Mouse (Mus musculus): ENCODE measurements around the gene Adh1.

Gene Adh1

DNA sequence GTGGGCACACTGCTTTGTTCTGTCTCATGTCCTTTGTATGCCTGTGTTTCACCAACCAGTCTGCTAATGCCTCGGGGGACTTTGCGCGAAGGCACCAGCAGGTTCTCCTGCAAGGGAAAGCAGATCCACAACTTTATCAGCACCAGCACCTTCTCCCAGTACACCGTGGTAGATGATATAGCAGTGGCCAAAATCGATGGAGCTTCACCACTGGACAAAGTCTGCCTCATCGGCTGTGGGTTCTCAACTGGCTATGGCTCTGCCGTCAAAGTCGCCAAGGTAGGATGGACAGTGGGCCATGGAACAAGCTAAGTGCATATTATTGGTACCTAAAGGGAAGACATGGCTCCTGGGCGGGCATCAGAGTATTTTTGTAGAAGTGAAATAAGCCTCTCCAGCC is 21.8 kb downstream of the Adh1 start:
- in situ Hi-C loops (cut with MboI, MseI) = no loop called here

DNA sequence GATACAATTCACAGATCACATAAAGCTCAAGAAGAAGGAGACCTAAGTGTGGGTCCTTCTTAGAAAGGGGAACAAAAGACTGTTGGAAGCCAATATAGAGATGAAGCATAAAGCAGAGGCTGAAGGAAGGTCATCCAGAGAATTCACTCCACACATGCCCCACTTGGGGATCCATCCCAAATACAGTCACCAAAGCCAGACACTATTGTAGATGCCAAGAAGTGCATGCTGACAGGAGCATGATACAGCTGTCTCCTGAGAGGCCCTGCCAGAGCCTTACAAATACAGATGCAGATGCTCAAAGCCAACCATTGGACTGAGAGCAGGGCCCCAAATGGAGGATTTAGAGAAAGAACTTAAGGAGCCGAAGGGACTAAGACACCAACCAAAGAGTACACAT is 23.0 kb downstream of the Adh1 start:
- in situ Hi-C loops (cut with MboI, MseI) = no loop called here

DNA sequence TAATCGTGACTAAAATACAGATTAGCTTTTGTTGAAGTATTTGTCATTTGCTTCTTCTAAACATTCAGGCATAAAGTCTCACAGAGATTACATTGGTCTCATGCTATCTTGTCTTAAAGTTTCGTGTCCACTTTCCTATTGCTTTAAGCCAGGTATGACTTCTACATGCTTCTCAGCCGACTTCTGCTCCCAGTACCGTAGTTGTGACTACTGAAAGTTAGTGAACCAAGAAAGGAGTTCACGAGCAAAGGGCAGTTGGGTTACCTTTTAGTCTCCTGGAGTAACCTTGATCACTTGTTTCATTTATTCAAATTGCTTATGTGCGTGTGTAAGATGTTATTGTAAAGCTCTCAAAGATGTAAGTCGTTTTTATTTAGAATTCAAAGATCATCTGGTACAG is 25.2 kb downstream of the Adh1 start:
- in situ Hi-C loops (cut with MboI, MseI) = no loop called here

DNA sequence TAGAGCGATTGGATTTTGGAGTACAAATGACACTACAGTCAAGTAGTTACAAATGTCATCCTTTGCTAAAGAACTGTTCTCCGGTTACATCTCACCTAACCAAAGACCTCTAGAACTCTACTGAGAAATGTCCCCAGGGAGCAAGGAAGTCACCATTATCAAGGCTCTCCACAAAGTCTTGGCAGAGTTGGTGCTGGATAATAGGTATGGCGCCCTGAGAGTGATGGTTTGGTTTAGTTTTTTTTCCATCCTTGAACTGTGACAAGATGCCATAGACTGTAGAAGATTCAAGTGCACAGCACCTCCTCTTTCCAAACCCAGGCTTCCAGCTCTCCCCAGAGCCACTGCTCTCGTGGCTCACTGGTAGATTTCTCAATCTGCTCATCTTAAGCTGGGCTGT is 26.9 kb downstream of the Adh1 start:
- in situ Hi-C loops (cut with MboI, MseI) = no loop called here

DNA sequence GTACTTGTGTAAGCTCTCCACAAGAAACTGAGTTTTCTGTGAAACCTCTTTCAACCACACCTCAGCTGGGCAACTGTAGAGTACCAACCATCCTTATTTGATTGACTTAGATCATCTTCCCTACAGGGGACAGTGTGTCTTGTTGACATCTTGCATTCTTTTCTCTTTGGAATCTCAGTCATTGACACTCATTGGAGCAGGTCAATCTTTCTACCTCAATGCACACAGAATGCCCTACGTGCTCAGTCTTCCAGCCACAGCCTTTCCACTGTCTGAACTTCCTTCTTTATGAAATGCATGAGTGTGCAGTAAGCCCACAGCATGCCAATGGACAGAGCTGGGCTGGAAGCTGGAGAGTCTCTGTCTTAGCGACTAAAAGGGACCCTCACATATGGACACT is 29.9 kb downstream of the Adh1 start:
- in situ Hi-C loops (cut with MboI, MseI) = no loop called here

DNA sequence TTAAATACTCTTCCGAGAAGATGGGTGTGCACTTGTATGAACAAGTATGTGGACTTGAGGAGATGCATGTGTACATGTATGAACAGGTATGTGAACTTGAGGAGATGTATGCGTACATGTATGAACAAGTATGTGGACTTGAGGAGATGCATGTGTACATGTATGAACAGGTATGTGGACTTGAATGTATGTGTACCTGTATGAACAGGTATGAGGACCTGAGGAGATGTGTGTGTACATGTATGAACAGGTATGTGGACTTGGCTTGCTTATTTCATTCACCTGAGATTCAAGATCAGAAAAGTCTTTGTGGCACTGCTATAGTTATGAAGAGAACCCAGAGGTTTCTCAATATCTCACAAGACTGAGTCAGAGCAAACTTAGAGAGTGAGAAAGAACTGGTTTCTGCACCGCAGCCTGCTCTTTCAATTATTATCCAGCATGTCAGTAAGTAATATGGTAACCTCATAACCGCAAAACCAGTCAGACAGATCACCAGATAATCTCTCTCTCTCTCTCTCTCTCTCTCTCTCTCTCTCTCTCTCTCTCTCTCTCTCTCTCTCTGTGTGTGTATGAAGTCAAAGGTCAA is 30.8 kb downstream of the Adh1 start:
- in situ Hi-C loops (cut with MboI, MseI) = no loop called here

DNA sequence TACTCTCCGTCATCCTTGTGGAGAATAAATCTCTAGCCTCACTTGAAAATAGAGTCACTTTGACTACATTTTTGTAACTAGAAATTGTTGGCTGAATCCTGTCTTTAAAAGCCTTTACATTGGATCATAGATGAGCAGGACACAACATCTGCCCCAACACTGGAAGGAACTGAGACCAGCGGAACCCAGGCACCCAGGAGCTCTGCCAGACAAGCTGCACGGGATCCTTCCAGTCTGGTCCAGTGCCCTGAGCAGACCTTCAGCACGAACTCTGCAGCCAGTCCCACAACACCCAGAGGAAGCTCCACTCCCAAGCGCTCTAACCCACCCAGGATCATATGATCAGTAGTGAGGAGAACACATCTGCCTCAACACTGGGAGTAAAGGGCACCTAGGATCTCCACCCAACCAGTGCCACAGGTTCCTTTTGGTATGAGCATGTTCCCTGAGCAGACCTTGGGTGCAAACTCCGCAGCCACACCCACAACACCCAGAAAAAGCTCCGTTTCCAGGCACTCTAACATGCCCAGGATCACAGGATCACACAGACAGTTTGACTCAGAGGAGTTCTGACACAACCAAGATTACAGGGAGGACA is 32.6 kb downstream of the Adh1 start:
- in situ Hi-C loops (cut with MboI, MseI) = no loop called here

DNA sequence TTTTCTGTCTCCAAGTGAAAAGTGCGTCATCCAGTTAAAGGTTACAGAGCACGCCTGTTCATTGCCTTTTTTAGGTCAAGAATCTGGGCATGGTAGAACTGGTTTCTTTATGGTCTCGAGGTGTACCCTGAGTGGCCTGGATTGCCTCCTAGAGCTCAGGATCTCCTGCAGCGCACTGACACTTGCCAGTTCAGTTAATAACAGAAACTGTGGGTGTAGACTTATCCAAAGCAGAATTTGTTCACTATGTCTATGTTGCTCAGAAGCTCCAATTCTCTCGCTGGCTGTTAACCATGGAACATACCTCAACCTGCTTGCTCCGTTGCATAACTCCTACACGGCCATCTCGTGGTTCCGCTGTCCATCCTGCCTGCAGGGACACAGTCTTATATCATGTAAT is 39.3 kb downstream of the Adh1 start:
- in situ Hi-C loops (cut with MboI, MseI) = no loop called here

DNA sequence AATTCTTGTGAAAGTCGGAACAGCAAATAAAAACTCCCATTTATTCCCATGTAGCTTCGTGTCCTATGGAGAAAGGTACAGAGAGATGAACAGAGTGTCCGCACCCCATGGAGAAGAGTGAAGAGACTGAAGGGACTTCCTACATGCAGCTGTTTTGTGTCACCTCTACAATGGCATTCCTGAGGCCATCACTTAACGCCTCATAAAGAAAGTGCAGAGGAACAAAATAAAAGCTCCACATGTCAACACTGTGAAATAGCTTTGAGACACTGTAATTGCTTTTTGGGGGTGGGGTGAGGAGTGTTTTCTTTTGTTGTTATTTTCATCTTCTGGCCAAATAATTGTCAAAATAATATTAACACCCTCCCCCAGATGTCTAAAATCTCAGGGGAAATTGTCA is 41.9 kb downstream of the Adh1 start:
- in situ Hi-C loops (cut with MboI, MseI) = no loop called here

DNA sequence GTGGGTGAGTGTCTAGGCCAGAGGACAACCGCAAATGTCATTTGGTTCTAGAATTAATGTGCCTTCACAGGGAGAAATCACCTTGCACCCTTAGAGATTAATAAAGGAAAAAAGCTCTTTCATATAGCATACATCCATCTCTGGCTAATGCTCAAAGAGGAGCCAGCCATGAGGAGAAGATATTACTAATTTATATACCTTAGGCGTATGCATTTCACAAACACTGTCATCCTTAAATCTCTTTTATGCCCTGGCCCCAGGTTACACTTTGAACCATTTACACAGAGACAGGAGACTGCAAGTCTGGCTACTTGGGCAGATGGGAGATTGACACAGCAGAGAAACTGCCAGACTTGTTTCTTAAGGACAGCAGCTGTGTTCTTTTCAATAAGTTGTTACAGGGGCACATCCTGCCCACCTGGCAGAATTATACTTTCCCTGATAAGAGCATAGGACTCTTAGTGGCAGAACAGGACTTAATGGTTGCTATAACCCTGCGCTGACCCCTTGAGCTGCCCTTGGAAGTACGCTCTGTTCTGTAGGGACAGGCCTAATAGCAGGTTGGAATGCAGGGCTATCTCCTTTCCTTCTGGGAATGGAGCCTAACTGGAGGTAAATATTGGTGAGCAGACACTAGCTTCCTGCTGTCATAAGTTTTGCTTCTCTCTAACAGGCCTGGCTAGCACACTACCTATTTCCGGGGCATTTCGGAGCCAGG is 43.1 kb downstream of the Adh1 start:
- in situ Hi-C loops (cut with MboI, MseI) = no loop called here

DNA sequence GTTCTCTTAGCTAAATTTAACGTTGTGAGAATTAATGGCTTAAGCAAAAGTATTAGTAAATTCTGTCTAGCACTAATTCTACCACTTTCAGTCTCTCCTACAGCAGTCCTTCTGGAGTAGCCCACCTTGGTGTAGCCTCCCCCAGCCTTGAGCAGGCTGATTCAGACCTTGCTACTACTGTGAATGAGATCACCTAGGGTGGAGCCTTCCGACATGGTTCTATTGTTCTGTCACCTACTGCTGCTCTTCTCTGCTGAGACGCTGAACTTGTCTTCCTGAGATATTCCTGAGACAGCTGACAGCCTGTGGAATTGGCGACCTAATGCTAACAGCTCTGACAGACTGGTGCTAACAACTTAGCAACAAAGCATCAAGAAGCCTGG is 43.7 kb downstream of the Adh1 start:
- in situ Hi-C loops (cut with MboI, MseI) = no loop called here

DNA sequence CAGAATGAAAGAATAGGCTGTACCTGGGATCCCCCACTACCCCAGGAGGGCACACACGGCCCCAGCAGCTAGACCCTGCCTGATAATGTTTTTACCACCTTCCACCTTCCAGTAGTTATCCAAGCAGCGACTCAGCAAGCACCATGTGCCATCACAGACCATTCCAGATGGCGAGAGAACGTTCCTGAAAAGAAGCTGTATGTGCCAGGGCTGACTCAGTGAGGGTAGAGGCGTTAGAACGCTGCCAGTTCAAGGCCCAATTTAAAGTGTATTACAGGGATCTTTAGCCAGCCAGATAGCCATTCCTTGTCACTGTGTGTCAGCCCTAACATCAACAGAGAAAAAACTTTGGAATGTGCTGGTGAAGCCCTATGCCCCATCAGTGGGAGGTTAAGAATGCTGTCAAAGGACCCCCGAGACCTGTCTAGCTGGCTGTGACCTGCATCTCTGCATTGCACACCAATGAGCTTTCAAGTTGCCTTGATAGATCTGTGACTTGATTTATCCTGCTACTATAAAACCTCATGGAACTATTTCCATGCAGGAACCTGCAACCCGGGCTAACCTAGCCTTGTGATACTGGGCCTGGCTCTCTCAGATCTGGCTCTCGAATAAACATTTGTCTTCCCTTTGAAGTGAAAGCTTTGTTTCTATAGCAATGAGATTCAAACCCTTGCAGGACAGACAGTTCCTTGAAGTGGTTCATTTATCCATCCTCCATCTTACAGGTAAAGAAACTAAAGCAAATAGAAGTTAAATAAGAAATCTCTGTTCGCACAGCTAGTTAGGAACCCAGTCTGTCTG is 44.9 kb downstream of the Adh1 start:
- in situ Hi-C loops (cut with MboI, MseI) = no loop called here

DNA sequence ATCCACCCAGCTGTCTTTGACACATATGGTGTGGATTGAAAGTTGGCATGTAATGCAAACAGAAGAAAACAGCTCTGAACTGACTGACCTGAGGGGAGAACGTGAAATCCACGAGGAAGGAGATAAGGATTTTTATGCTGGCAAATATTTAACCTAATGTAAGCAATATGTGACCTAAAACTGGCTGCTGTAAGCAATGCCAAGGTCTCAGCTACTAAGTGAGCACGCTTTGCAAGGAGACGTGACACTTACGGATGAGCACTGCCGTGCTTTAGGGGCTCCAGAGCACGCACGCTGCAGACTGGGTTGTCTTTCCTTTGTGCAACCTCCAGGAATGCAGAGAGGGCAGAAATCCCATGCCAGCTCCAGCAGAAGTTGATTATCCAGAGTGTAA is 45.5 kb downstream of the Adh1 start:
- in situ Hi-C loops (cut with MboI, MseI) = no loop called here

DNA sequence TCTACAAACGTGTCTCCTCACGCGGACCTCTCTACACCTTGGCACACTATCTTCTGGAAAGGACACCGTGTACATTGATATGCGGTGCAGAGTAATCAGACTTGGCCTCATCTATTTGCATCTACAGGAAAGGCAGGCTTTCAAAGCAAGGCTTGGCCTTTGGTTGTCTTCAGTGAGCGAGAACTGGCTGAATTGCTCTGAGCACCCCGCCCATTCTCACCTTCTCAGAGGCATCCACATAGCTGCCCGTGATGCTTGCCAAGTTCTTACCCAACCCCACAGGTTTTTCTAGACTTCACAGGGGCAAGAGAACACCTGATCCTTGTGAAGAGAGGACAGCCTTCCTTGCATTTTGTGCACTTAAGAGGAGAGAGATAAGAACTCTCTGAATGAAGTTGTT is 49.1 kb downstream of the Adh1 start:
- in situ Hi-C loops (cut with MboI, MseI) = loop anchor here in 1 of 2 experiments (10.0 kb wide), 1 partner anchor 905 kb away; no protein-coding TSS in a partner anchor

DNA sequence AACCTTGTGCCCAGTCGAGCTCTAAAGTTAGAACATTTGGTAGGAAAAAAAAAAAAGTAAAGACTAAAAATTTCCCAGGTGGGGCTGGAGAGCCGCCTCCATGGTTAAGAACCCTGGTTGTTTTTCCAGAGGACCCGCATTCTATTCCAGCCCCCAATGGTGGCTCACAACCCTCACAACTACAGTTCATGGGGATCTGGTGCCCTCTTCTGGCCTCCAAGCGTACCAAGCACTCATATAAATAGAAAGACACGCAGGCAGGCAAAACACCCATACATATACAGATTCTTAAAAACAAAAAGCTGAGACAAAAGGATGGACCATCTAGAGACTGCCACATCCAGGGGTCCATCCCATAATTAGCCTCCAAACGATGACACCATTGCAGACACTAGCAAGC is 50.2 kb downstream of the Adh1 start:
- in situ Hi-C loops (cut with MboI, MseI) = loop anchor here in 1 of 2 experiments (10.0 kb wide), 1 partner anchor 906 kb away; no protein-coding TSS in a partner anchor

DNA sequence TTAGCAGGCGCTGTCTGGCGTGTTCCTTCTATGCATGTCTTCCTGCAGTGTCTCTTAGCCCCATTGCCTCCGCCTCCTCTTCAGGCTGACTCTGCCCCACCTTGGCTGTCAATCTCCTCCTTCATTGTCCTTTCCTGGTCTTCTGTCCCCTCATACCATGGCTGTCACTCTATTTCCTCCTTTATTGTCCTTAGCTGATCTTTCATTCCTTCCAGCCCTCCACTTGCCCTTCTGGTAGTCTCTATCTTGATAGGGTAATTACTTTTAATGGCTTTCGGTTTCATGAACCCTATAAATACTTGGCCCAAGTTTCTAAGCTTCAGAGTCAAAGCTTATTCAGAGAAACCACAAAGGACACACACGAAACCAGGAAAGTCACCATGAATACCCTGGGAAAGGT is 52.2 kb downstream of the Adh1 start, which contains the start of gene Adh6a:
Gene Adh6a (plus strand): TSS at position 322 of the 400 bp plus-strand sequence.
- in situ Hi-C loops (cut with MboI, MseI) = loop anchor here in 1 of 2 experiments (10.0 kb wide), 1 partner anchor 908 kb away; no protein-coding TSS in a partner anchor

DNA sequence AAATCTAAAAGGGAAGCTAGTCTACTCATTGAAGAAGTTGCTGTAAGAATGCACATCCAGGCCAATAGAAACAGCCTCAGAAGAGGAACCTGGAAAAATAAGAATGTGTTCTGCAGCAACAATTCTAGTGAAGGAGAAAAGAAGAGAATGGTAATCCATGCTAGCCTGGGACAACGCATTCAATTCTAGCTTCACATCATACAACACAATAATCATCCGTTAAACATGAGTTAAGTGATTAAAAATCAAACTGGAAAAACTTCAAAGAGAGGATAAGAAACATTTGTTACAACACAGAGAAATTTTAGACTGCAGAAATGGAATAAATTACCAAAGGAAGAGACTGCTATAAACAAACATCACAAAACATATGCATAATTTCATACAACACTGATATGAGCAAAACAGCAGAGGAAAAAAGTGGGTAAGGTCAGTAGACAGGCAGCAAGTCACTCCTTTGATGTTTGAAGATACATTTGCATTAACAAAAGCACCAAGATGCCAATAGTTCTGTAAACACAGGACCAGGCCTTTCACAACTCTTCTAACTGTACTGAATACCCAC is 56.2 kb downstream of the Adh1 start:
- in situ Hi-C loops (cut with MboI, MseI) = loop anchor here in 1 of 2 experiments (10.0 kb wide), 1 partner anchor 912 kb away; no protein-coding TSS in a partner anchor

DNA sequence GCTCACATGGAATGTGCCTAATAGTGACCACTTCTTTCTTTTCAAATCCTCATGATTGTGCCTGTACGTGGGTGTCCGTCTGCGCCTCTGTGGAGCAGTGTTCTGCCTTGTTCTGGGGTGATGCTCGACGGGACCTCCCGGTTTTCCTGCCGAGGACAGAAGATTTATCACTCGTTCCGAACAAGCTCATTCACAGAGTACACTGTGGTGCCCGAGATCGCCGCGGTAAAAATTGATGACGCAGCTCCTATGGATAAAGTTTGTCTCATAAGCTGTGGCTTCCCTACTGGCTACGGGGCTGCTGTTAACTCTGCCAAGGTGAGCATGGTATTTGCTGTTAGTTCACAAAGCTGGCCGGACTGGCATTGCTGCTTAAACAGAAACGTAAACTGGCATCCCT is 64.2 kb downstream of the Adh1 start:
- in situ Hi-C loops (cut with MboI, MseI) = no loop called here

DNA sequence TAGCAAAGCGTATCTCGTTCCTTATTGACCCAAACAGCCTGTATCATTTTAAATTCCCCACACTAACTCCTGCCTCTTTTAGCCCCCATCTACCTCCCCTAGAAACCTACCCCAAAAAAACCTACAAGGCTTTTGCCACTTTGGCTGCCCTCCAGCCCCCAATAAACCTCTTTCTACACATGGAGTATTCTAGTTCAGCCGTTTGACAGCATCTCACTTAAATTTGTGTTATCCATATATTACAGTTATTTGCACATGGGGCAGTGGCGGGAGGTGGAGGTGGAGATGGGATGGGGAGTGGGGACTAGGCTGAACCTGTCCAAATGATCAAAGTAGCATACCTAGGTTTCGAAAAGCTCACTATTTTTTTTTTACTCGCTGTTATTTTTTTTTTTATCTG is 64.7 kb downstream of the Adh1 start:
- in situ Hi-C loops (cut with MboI, MseI) = no loop called here

DNA sequence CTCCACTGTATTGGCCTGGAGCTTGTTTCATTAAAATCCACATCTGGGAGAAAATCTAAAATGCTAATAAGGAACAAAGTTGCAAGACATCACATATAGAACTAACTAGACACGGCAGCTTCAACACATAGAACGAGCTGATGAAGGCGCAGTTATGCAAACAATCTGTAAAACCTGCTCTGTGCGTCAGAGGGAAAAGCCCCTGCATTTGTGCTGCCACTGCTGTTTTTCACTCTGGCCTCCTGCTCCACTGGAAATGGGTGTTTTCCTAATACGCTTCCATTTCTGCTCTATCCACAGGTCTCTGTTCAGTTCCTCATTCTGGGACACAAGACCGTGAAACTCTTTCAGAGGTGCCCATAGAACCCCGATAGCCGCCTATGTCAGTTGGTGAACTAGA is 73.1 kb downstream of the Adh1 start:
- in situ Hi-C loops (cut with MboI, MseI) = no loop called here

DNA sequence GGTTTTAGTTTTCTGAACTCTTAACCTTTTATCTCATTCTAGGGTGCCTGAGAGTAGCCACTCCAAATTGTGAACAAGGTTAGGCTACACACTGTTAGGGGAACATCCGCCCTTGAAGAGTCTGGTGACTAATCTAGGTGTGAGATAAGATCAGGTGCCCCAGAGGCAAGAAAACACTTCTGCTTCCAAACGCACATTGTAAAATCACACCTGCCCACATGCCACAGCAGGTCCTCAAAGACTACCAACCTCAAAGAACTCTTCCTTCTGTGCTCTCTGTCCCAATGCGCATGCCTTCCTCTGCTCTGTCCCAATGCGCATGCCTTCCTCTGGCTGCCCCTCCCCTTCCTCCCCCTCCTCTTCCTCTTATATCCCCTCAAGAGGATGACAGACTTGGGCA is 73.5 kb downstream of the Adh1 start:
- in situ Hi-C loops (cut with MboI, MseI) = no loop called here

DNA sequence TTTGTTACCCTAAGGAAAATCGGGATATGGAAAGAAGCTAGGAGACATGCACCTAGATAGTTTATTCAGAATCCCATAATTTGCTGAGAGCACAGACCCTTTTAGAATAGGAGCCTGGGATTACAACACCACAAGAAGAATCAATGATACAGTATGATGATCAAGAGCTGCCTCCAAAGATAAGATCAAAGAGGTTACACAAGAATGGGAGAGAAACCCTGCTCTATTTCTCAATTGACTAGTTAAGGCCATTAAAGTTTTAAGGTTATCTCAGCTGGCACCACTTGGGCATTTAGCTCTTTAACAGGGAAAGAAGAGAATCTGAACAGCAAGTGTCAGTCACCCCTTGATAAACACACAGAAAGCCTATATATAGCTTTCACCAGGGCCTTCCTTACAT is 74.8 kb downstream of the Adh1 start:
- in situ Hi-C loops (cut with MboI, MseI) = no loop called here

Data from T-helper 17 cell (primary cell).